ENCODE assay signal across 28 mouse cellular contexts in genomic region chr4:56084205-56084604, GRCm38 (mm10).
DNase-seq lines count a peak whose midpoint lies in the region; ATAC-seq and TF ChIP-seq lines count a peak whose summit lies in the region.
"Had no signal": no experiment of that assay in that cellular context is flagged by ENCODE, and none has a peak within 500 bp of the region (broad histone marks: within the 10 kb centered on the region; RNA-seq: fewer than 3 reads in every experiment).

No protein-coding gene starts in this region.

- TF ChIP-seq CTCF in forebrain, postnatal 0 days (IDR thresholded peaks at IDR 0.05; ENCODE audit: low read depth), result no peak
- no peak for TF ChIP-seq CTCF in brain, embryonic 14.5 days (IDR thresholded peaks at IDR 0.05; ENCODE audit: borderline replicate concordance, extremely low read depth, insufficient read depth, insufficient read length)

- whole genome bisulfite sequencing in embryonic facial prominence, embryonic 14.5 days, result 55% methylated on average over 1 of the region's 1 CpGs
- 75% methylated on average over 1 of the region's 1 CpGs for WGBS in embryonic facial prominence, embryonic 10.5 days
- 36% methylated on average over 1 of the region's 1 CpGs for WGBS in forebrain, postnatal 0 days
- 57% methylated on average over 1 of the region's 1 CpGs for WGBS in forebrain, embryonic 13.5 days

- H3K27ac ChIP-seq in embryonic facial prominence, embryonic 14.5 days (replicated peaks; ENCODE audit: low read depth, low read length), result no peak overlapping the region
- no peak overlapping the region for H3K27ac ChIP-seq in embryonic facial prominence, embryonic 10.5 days (replicated peaks)
- no peak overlapping the region for H3K27ac ChIP-seq in forebrain, postnatal 0 days (ENCODE audit: low read depth, low read length)
- no peak overlapping the region for H3K27ac ChIP-seq in forebrain, embryonic 13.5 days
- H3K27ac ChIP-seq: embryonic facial prominence, embryonic 12.5 days; embryonic facial prominence, embryonic 15.5 days; forebrain, embryonic 10.5 days; forebrain, embryonic 12.5 days had no signal

- no peaks in the 10 kb centered on the region for H3K36me3 ChIP-seq in embryonic facial prominence, embryonic 14.5 days (ENCODE audit: control insufficient read depth, insufficient read depth, low read length)
- no peaks in the 10 kb centered on the region for H3K36me3 ChIP-seq in embryonic facial prominence, embryonic 10.5 days (replicated peaks)
- no peaks in the 10 kb centered on the region for H3K36me3 ChIP-seq in forebrain, postnatal 0 days (ENCODE audit: insufficient read depth)
- no peaks in the 10 kb centered on the region for H3K36me3 ChIP-seq in forebrain, embryonic 13.5 days (ENCODE audit: poor library complexity, severe bottlenecking)
- H3K36me3 ChIP-seq: embryonic facial prominence, embryonic 12.5 days; embryonic facial prominence, embryonic 15.5 days; forebrain, embryonic 10.5 days; forebrain, embryonic 12.5 days; G1E had no signal

- 0 out of 2 replicates have a peak, but pooled peaks cover 8% of the 10 kb centered on the region for H3K4me1 ChIP-seq in embryonic facial prominence, embryonic 14.5 days (ENCODE audit: control insufficient read depth, insufficient read depth, low read length)
- H3K4me1 ChIP-seq in embryonic facial prominence, embryonic 10.5 days, result peaks cover 6% of the 10 kb centered on the region
- 0 out of 2 replicates have a peak, but pooled peaks cover 4% of the 10 kb centered on the region for H3K4me1 ChIP-seq in forebrain, postnatal 0 days (ENCODE audit: insufficient read depth)
- H3K4me1 ChIP-seq in forebrain, embryonic 13.5 days, result peaks cover under 1% of the 10 kb centered on the region
- H3K4me1 ChIP-seq: forebrain, embryonic 12.5 days had no signal

- no peaks in the 10 kb centered on the region for H3K9me3 ChIP-seq in embryonic facial prominence, embryonic 14.5 days (ENCODE audit: control insufficient read depth, low read length)
- H3K9me3 ChIP-seq in embryonic facial prominence, embryonic 10.5 days, result no peaks in the 10 kb centered on the region
- H3K9me3 ChIP-seq in forebrain, postnatal 0 days (ENCODE audit: low read length), result no peaks in the 10 kb centered on the region
- H3K9me3 ChIP-seq in forebrain, embryonic 13.5 days (replicated peaks), result no peaks in the 10 kb centered on the region
- H3K9me3 ChIP-seq: embryonic facial prominence, embryonic 12.5 days; embryonic facial prominence, embryonic 15.5 days; forebrain, embryonic 10.5 days; forebrain, embryonic 12.5 days had no signal

- no peak overlapping the region for H3K4me3 ChIP-seq in embryonic facial prominence, embryonic 14.5 days (ENCODE audit: low read depth, low read length)
- no peak overlapping the region for H3K4me3 ChIP-seq in embryonic facial prominence, embryonic 10.5 days
- H3K4me3 ChIP-seq in forebrain, postnatal 0 days (ENCODE audit: low read depth, low read length), result no peak overlapping the region
- H3K4me3 ChIP-seq in forebrain, embryonic 13.5 days, result no peak overlapping the region
- H3K4me3 ChIP-seq: embryonic facial prominence, embryonic 12.5 days; embryonic facial prominence, embryonic 15.5 days; erythroblast, embryonic 14.5 days; forebrain, embryonic 10.5 days; forebrain, embryonic 12.5 days had no signal

- intact Hi-C loops in left cerebral cortex, postnatal 4 days (cut with DNase I), result no loop called here
- intact Hi-C loops in left cerebral cortex, postnatal 25 days (cut with DNase I), result no loop called here

- H3K4me2 ChIP-seq in embryonic facial prominence, embryonic 14.5 days (ENCODE audit: low read depth, low read length), result no peak overlapping the region
- no peak overlapping the region for H3K4me2 ChIP-seq in forebrain, postnatal 0 days (ENCODE audit: low read depth)
- H3K4me2 ChIP-seq in forebrain, embryonic 13.5 days, result no peak overlapping the region
- H3K4me2 ChIP-seq: embryonic facial prominence, embryonic 12.5 days; embryonic facial prominence, embryonic 15.5 days; forebrain, embryonic 12.5 days had no signal

- no peak for ATAC-seq in embryonic facial prominence, embryonic 14.5 days (ENCODE audit: low read depth)
- ATAC-seq in forebrain, postnatal 0 days, result peak; percentile 42; the same call in 1 of the 2 replicates
- no peak for ATAC-seq in forebrain, embryonic 13.5 days
- ATAC-seq: activated CD4-positive, CD25-positive, alpha-beta regulatory T cell, adult 4 months; CD4-positive, CD25-positive, alpha-beta regulatory T cell, adult 4 months; Patski had no signal

- no peak for TF ChIP-seq POLR2A in brain, embryonic 14.5 days (IDR thresholded peaks at IDR 0.05; ENCODE audit: borderline replicate concordance, extremely low read depth, insufficient read depth, insufficient read length, poor library complexity, severe bottlenecking)

- H3K27me3 ChIP-seq in embryonic facial prominence, embryonic 14.5 days (replicated peaks; ENCODE audit: control insufficient read depth, insufficient read depth, low read length), result 0 out of 2 replicates have a peak, but pooled peaks cover 3% of the 10 kb centered on the region
- H3K27me3 ChIP-seq in embryonic facial prominence, embryonic 10.5 days (replicated peaks; ENCODE audit: low read depth, poor library complexity, severe bottlenecking), result no peaks in the 10 kb centered on the region
- no peaks in the 10 kb centered on the region for H3K27me3 ChIP-seq in forebrain, postnatal 0 days (ENCODE audit: insufficient read depth, low read length)
- no peaks in the 10 kb centered on the region for H3K27me3 ChIP-seq in forebrain, embryonic 13.5 days
- H3K27me3 ChIP-seq: CH12.LX; embryonic facial prominence, embryonic 12.5 days; embryonic facial prominence, embryonic 15.5 days; forebrain, embryonic 12.5 days; Patski had no signal

- no peak overlapping the region for H3K9ac ChIP-seq in embryonic facial prominence, embryonic 14.5 days (ENCODE audit: low read depth, low read length)
- no peak overlapping the region for H3K9ac ChIP-seq in forebrain, postnatal 0 days
- no peak overlapping the region for H3K9ac ChIP-seq in forebrain, embryonic 13.5 days
- H3K9ac ChIP-seq: embryonic facial prominence, embryonic 12.5 days; embryonic facial prominence, embryonic 15.5 days; forebrain, embryonic 12.5 days had no signal

- DNase-seq in embryonic facial prominence, embryonic 14.5 days (ENCODE audit: low spot score), result peak; percentile 24
- DNase-seq in embryonic facial prominence, embryonic 10.5 days (ENCODE audit: low spot score), result no peak
- peak; percentile 56 for DNase-seq in forebrain, postnatal 0 days
- DNase-seq in left cerebral cortex, postnatal 4 days, result peak; percentile 6
- no peak for DNase-seq in left cerebral cortex, postnatal 25 days (ENCODE audit: low spot score in 2 of 2)
- peak; percentile 59 for DNase-seq in brain, embryonic 14.5 days (ENCODE audit: low read depth)
- DNase-seq: adrenal gland, adult 8-10 months; adrenal gland, postnatal 14 days; adrenal gland, postnatal 36 days; B cell, adult 2 months; cerebellum, adult 11 months; cerebellum, adult 18-20 months; cerebellum, adult 8-10 months; cerebellum, adult 9-11 months; cerebellum, postnatal 14 days; cerebellum, postnatal 36 days; embryo, embryonic 11 days had no signal

Comparison
In these comparisons a context has a peak if more than half of its experiments do, and no peak if none do; other contexts are left out.
1. DNase-seq: peak in embryonic facial prominence, embryonic 14.5 days (single experiment), forebrain, postnatal 0 days (single experiment), left cerebral cortex, postnatal 4 days (single experiment) and brain, embryonic 14.5 days (single experiment); none in embryonic facial prominence, embryonic 10.5 days (single experiment) and left cerebral cortex, postnatal 25 days (0 of 2).